Mouse (Mus musculus) leukemia stem cell, adult 10-12 weeks (primary cell): ENCODE measurements around the gene Dpm1. TPM values are rescaled to one million over a fixed set of nuclear protein-coding genes. Genes with fewer than 3 reads are reported as not detected.

ENCODE experiments used
- polyA plus RNA-seq: library from polyadenylated mRNA; stranded (reverse); fragments of >175 nt; gene quantifications from 2 replicates; pipeline ENCODE4 v1.2.3, GENCODE M21; 2012; ENCODE audit warnings: low replicate concordance

Dpm1 gene
- 10.7 and 39.3 TPM in 2 replicates for polyA plus RNA-seq

DNA sequence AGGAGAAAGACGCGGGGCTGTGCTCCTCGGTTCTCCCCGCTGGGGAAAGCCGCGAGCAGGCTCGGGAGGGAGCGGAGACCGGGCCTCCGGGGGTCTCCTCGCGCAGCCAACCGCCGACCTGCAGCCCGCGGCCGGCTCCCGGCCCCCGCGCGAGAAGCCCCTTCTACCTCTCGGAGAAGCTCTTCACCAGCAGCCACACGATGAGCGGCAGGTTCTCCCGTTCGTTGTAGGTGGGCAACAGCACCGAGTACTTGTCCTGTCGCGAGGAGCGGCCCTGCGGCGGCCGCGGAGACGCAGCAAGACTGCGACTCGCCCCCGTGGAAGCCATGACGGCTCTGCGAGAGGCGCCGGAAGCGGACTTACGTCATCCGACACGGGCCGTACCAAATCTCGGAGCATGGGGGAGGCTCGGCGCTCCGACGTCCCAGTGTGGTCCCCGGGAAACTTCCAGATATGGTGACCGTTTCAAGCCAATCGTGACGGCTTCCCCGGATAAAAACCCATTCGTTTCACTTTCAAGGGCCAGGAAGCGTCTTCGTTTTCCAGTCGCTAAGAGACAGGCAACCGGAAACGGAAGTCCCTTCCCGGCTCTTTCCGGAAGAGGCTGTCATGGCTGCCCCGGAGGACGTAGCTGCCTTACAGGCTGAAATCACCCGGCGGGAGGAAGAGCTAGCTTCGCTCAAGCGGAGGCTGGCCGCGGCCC, at the start of gene Dpm1, which contains the start of the genes Gm20716 and Mocs3:
Gene Dpm1 (minus strand): TSS at position 566 of the 703 bp plus-strand sequence.
Gene Gm20716 (minus strand): TSS at position 339 of the 703 bp plus-strand sequence.
Gene Mocs3 (plus strand): TSS at position 597 of the 703 bp plus-strand sequence.

GRCm38 (mm10) chr2:168206725-168207644, 23.4 kb downstream of the Dpm1 start, which contains the start of gene Adnp:
TSS of gene Adnp (minus strand) at chr2:168207112.

Other genes with a start within 250 kb of the Dpm1 start
- 1.1 and 3.5 TPM in 2 replicates for gene Ripor3, start 220.0 kb downstream of the Dpm1 start, polyA plus RNA-seq
- 0.72 and 0.85 TPM in 2 replicates for gene Pard6b, start 149.6 kb downstream of the Dpm1 start, polyA plus RNA-seq
- 37.1 and 52.2 TPM in 2 replicates for gene Adnp, start 23.5 kb downstream of the Dpm1 start, polyA plus RNA-seq
- not detected in 2 replicates for gene Gm20716, start 227 bp downstream of the Dpm1 start, polyA plus RNA-seq
- gene Mocs3, start within 50 bp of the Dpm1 start, polyA plus RNA-seq: 25.5 and 26.7 TPM in 2 replicates
- gene Kcng1, start 51.1 kb upstream of the Dpm1 start, polyA plus RNA-seq: not detected in 2 replicates